Mouse (Mus musculus) CH12.LX (cell line): ENCODE data around the gene Fbxl20. TPM values are rescaled to one million over a fixed set of nuclear protein-coding genes. Genes with fewer than 3 reads are reported as not detected.

ENCODE experiments used
- DNase-seq: peaks from one replicate; pipeline ENCODE4 v3.0.0-alpha.2; 2013; ENCODE audit errors: extremely low read depth
- H3K27ac ChIP-seq: 2 replicates; pipeline ENCODE4 v1.5.1; 2012; ENCODE audit warnings: low read depth, mild to moderate bottlenecking, control low read depth, moderate library complexity; ENCODE audit not compliant: insufficient read depth
- H3K27me3 ChIP-seq: replicated peaks from 2 replicates; pipeline ENCODE3; 2012; ENCODE audit warnings: inconsistent platforms
- H3K36me3 ChIP-seq, 2 experiments: replicated peaks in 1 of 2; 2 replicates each; pipeline versions ENCODE3 to v1.6.1; 2012; ENCODE audit warnings: inconsistent platforms in 1 of 2, low read length in 1 of 2, mild to moderate bottlenecking in 1 of 2, mixed read lengths in 1 of 2, moderate library complexity in 1 of 2; ENCODE audit not compliant: control insufficient read depth in 1 of 2, insufficient read depth in 1 of 2
- H3K4me1 ChIP-seq, 2 experiments: 2 replicates each; pipeline ENCODE4 v1.6.1; 2012; ENCODE audit warnings: inconsistent platforms in 1 of 2, moderate library complexity in 1 of 2; ENCODE audit not compliant: insufficient read depth in 2 of 2, control insufficient read depth in 1 of 2
- H3K4me2 ChIP-seq: 2 replicates; pipeline ENCODE4 v1.6.1; 2012; ENCODE audit warnings: low read depth, mild to moderate bottlenecking, control low read depth; ENCODE audit not compliant: poor library complexity, insufficient read depth, severe bottlenecking
- H3K4me3 ChIP-seq, 3 experiments: fragments of 150-350 bp in 1 of 3; sonication (generic) in 1 of 3; replicated peaks in 1 of 3; 2 replicates each; pipeline versions ENCODE3 to v1.5.1; 2011 to 2012; ENCODE audit warnings: low read depth in 2 of 3, low read length in 2 of 3, mild to moderate bottlenecking in 2 of 3, moderate library complexity in 2 of 3, control low read depth in 1 of 3, improper control_type of control experiment in 1 of 3, inconsistent platforms in 1 of 3, mixed read lengths in 1 of 3; ENCODE audit not compliant: poor library complexity in 1 of 3
- H3K79me2 ChIP-seq: replicated peaks from 2 replicates; pipeline ENCODE4 v1.6.1; 2012; ENCODE audit warnings: mild to moderate bottlenecking, moderate library complexity; ENCODE audit not compliant: control insufficient read depth, poor library complexity, insufficient read depth, severe bottlenecking; ENCODE audit errors: extremely low read depth
- H3K9ac ChIP-seq: 2 replicates; pipeline ENCODE4 v1.6.1; 2012; ENCODE audit warnings: low read depth, mild to moderate bottlenecking, control low read depth, moderate library complexity; ENCODE audit not compliant: insufficient read depth
- H3K9me3 ChIP-seq: replicated peaks from 2 replicates; pipeline ENCODE3; 2012; ENCODE audit warnings: low read length, inconsistent platforms, mixed read lengths
- ELF1 ChIP-seq: IDR thresholded peaks from 2 replicates; pipeline ENCODE4 v1.6.1; 2014; ENCODE audit warnings: low read depth, mild to moderate bottlenecking, inconsistent platforms, low read length, improper control_type of control experiment
- MAZ ChIP-seq: IDR thresholded peaks from 2 replicates; pipeline ENCODE4 v1.6.1; 2012; ENCODE audit warnings: low read depth, mild to moderate bottlenecking, inconsistent platforms, low read length, improper control_type of control experiment, moderate library complexity
- NRF1 ChIP-seq: IDR thresholded peaks from 2 replicates; pipeline ENCODE4 v1.6.1; 2014; ENCODE audit warnings: low read depth, mild to moderate bottlenecking, inconsistent platforms, low read length, improper control_type of control experiment, moderate library complexity
- SMC3 ChIP-seq: IDR thresholded peaks from 2 replicates; pipeline ENCODE4 v1.6.1; 2011; ENCODE audit warnings: low read depth, low read length, improper control_type of control experiment
- TBP ChIP-seq: conservative IDR thresholded peaks from 2 replicates; pipeline ENCODE4 v1.6.1; 2011; ENCODE audit warnings: low read depth, low read length, improper control_type of control experiment
- TCF12 ChIP-seq: IDR thresholded peaks from 2 replicates; pipeline ENCODE4 v1.6.1; 2014; ENCODE audit warnings: low read depth, mild to moderate bottlenecking, inconsistent platforms, low read length, improper control_type of control experiment
- ZNF384 ChIP-seq: IDR thresholded peaks from 2 replicates; pipeline ENCODE4 v1.6.1; 2012; ENCODE audit warnings: low read depth, low read length, improper control_type of control experiment, inconsistent platforms
- dilution Hi-C: fragments of 300-500 bp; cut with MboI; formaldehyde crosslinking; loops from 2 replicates; pipeline ENCODE4 v1.14.3; 2020; ENCODE audit warnings: low sequenced_read_pairs; ENCODE audit not compliant: extremely low pct_unique_long_range_greater_than_20kb, extremely low pct_ligation_motif_present
- in situ Hi-C: fragments of 300-500 bp; cut with MboI; formaldehyde crosslinking; loops from 3 replicates; pipeline ENCODE4 v1.14.3; 2019; ENCODE audit warnings: low sequenced_read_pairs, low pct_ligation_motif_present, low pct_unique_long_range_greater_than_20kb, mixed read lengths
- polyA plus RNA-seq: library from polyadenylated mRNA; unstranded; fragments of >175 nt; gene quantifications from 2 replicates; pipeline ENCODE4 v1.2.1, GENCODE M21; 2012; ENCODE audit warnings: low read depth; ENCODE audit not compliant: insufficient read length
- total RNA-seq, 2 experiments: library from RNA; depleted of rRNA; stranded (reverse); fragments of 300-350 nt in 1 of 2; fragments of >200 nt in 1 of 2; gene quantifications; 2 replicates each; pipeline ENCODE4 v1.2.3; 2012 to 2014

The Fbxl20 gene
- total and polyA plus RNA-seq, 3 experiments: 6.4 to 9.0 (median 7.9) TPM

GRCm38 (mm10) chr11:98057466-98057865 lies 92.7 kb downstream of the Fbxl20 start:
- dilution Hi-C loops: no loop called here
- TF ChIP-seq MAZ: 0 out of 2 replicates have a peak, but pooled peaks have one; percentile 20
- TF ChIP-seq SMC3: no peak
- TF ChIP-seq ELF1: 0 out of 2 replicates have a peak, but pooled peaks have one; percentile 6
- no peak for DNase-seq
- Histone ChIP-seq H3K4me2 (no peak overlapping the region), H3K9me3 (peaks cover 13% of the 10 kb centered on the region), H3K4me1 (peaks cover 20 to 28% of the 10 kb centered on the region in 2 experiments), H3K79me2 (no peaks in the 10 kb centered on the region), H3K4me3 (no peak overlapping the region), H3K27me3 (no peaks in the 10 kb centered on the region), H3K9ac (no peak overlapping the region), H3K36me3 (no peaks in the 10 kb centered on the region), H3K27ac (no peak overlapping the region)
- in situ Hi-C loops: no loop called here

DNA sequence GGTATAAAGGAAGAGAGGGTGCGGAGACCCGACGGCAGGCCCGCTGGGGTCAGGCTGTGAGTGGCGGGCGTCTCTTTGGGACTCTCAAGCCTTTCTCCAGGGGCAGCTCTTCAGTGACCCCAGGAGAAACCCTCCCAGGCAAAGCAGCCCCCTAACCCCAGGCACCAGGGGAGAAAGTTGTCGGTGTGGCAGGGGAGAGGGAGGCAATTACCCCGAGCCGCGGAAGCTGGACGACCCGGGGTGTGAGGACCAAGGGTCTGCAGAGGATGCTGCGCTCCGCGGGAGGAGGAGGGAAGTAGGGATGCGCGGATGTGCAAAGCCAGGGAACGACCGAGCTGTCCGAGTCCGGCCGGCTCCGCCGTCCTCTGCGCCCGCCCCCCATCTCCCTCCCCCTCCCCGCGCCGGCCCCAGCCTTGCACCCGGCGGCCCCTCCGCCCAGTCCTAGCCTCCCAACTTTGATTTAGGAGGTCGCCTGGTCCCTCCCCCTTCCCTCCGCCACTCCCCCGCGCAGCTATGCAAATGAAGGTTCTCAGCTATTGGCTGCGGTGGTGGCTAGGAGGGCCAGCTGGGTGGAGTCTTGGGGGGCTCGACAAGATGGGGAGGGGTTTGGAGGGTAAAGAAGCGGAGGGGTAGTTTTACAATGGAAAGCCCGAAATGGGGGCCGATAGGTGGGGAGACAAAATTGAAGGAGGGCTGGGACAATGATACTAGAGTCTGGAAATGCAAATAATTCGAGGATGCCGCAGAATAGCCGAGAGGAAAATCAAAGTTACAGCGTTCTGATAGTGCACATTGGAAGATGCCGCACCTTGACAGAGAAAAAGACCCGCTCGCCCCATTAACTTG lies 97.0 kb downstream of the Fbxl20 start, which contains the start of gene Stac2:
Stac2 (minus strand) TSS at position 474 of the 846 bp plus-strand sequence.
- no peak for TF ChIP-seq ZNF384
- TF ChIP-seq TCF12: no peak
- Histone ChIP-seq H3K27me3 (no peaks in the 10 kb centered on the region), H3K9ac (no peak within 1 kb of the TSS), H3K4me2 (no peak within 1 kb of the TSS), H3K4me1 (peaks cover 21 to 47% of the 10 kb centered on the region in 2 experiments), H3K79me2 (no peaks in the 10 kb centered on the region), H3K4me3 (no peak within 1 kb of the TSS), H3K36me3 (no peaks in the 10 kb centered on the region), H3K9me3 (peaks cover 19% of the 10 kb centered on the region), H3K27ac (no peak within 1 kb of the TSS)
- no peak for DNase-seq
- in situ Hi-C loops: no loop called here
- dilution Hi-C loops: no loop called here

DNA sequence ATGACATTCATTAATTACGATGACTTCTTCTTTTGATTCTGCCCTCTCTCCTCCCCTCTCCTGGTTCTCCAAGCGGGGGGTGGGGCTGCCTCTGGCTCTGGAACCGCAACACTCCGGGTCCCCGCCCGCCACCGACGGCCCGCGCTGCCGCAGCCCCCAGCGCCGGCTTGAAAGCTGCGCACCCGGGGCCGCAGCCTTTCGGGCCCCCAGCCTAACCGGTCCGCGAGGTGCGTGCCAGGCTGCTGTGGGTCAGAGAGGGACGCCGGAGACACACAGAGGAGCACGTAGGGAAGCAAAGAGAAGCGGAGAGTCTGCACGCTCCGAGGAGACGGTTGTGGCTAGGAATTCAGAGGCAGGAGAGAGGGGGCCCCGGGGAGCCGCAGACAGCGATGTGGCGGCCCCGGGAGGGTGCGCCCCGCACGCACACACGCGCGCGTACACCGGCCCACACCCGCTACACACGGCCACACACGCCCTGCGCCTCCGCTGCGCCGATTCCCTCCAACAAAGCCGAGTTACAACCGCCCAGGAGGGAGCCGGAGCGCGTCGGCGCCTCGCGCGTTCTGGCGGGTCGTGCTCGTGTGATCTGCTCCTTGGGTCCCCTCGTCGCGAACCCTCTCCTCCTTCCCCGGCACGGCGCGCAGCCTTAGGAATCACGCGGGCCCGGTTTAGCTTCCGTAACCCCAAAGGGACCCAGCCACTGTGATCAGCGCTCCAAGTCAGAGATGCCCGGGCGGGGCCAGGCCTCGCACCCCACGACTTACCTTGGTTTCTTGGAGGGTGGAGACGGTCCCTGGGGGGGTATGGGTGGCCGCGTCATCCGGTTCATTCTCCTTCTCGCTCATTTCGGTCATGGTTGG lies 97.8 kb downstream of the Fbxl20 start:
- in situ Hi-C loops: no loop called here
- no peak overlapping the region for H3K9ac ChIP-seq
- no peak overlapping the region for H3K4me3 ChIP-seq
- dilution Hi-C loops: no loop called here
- H3K4me2 ChIP-seq: no peak overlapping the region
- no peak for DNase-seq
- H3K4me1 ChIP-seq: peaks cover 15 to 46% of the 10 kb centered on the region in 2 experiments
- no peak for TF ChIP-seq NRF1
- no peak for TF ChIP-seq TBP
- H3K36me3 ChIP-seq: no peaks in the 10 kb centered on the region
- H3K79me2 ChIP-seq: no peaks in the 10 kb centered on the region
- H3K27ac ChIP-seq: no peak overlapping the region
- H3K27me3 ChIP-seq: no peaks in the 10 kb centered on the region
- H3K9me3 ChIP-seq: peaks cover 19% of the 10 kb centered on the region
